ENCODE assay signal across 12 mouse cellular contexts in the genomic region with DNA sequence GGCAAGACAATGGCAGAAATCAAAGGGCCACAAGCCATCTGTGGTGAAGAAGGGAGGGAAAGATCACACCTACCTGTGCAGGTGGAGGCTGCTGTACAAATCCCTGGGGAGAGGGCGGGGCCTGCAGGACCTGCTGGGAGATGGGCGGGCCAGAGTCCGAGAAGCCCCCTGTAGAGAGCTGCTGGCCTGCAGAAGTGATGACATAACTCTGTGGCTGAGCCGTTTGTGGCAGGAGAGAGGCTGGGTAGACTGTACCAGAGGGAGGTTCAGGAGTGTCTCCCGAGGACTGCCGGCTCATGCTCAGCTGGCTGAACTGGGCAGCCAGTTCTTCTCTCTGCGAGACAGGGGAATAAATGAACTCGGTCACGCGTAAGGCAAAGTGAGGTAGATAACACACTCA.
DNase-seq lines count a peak whose midpoint lies in the region; ATAC-seq lines count a peak whose summit lies in the region.
"Had no signal": no experiment of that assay in that cellular context is flagged by ENCODE, and none has a peak within 500 bp of the region (broad histone marks: within the 10 kb centered on the region; RNA-seq: fewer than 3 reads in every experiment).

No protein-coding gene starts in this region.

- H3K4me2 ChIP-seq in midbrain, embryonic 13.5 days (replicated peaks), result no peak overlapping the region
- H3K4me2 ChIP-seq in midbrain, embryonic 14.5 days (ENCODE audit: low read length), result no peak overlapping the region
- H3K4me2 ChIP-seq in hindbrain, embryonic 13.5 days, result no peak overlapping the region
- no peak overlapping the region for H3K4me2 ChIP-seq in stomach, embryonic 16.5 days (ENCODE audit: low read depth, low read length)
- H3K4me2 ChIP-seq: neural tube, embryonic 13.5 days had no signal

- peaks cover 21% of the 10 kb centered on the region for H3K4me1 ChIP-seq in midbrain, embryonic 13.5 days (replicated peaks)
- H3K4me1 ChIP-seq in midbrain, embryonic 14.5 days (ENCODE audit: control insufficient read depth, insufficient read depth, low read length), result peaks cover 5% of the 10 kb centered on the region; the same call in 1 of the 2 replicates
- H3K4me1 ChIP-seq in hindbrain, embryonic 13.5 days (replicated peaks), result peaks cover 16% of the 10 kb centered on the region
- no peaks in the 10 kb centered on the region for H3K4me1 ChIP-seq in stomach, embryonic 16.5 days (ENCODE audit: control insufficient read depth, insufficient read depth, low read length)

- no peak overlapping the region; the same call in 1 of the 2 replicates for H3K27ac ChIP-seq in midbrain, embryonic 13.5 days
- H3K27ac ChIP-seq in midbrain, embryonic 14.5 days (replicated peaks; ENCODE audit: low read depth, low read length), result no peak overlapping the region
- H3K27ac ChIP-seq in hindbrain, embryonic 13.5 days, result peak overlapping the region; percentile 66
- no peak overlapping the region for H3K27ac ChIP-seq in stomach, embryonic 16.5 days (ENCODE audit: low read length)
- H3K27ac ChIP-seq: neural tube, embryonic 13.5 days had no signal

- H3K9me3 ChIP-seq in midbrain, embryonic 13.5 days, result no peaks in the 10 kb centered on the region
- H3K9me3 ChIP-seq in midbrain, embryonic 14.5 days (ENCODE audit: control insufficient read depth, low read length), result no peaks in the 10 kb centered on the region
- no peaks in the 10 kb centered on the region for H3K9me3 ChIP-seq in hindbrain, embryonic 13.5 days
- no peaks in the 10 kb centered on the region for H3K9me3 ChIP-seq in stomach, embryonic 16.5 days (replicated peaks; ENCODE audit: control insufficient read depth, low read length)
- H3K9me3 ChIP-seq: neural tube, embryonic 13.5 days had no signal

- 37% methylated on average over 10 of the region's 10 CpGs for WGBS in midbrain, embryonic 13.5 days
- WGBS in midbrain, embryonic 14.5 days, result 38% methylated on average over 10 of the region's 10 CpGs
- 30% methylated on average over 10 of the region's 10 CpGs for WGBS in hindbrain, embryonic 13.5 days
- 34% methylated on average over 10 of the region's 10 CpGs for WGBS in stomach, embryonic 16.5 days

- ATAC-seq in midbrain, embryonic 13.5 days, result peak; percentile 44; the same call in 1 of the 2 replicates
- no peak for ATAC-seq in midbrain, embryonic 14.5 days (ENCODE audit: low FRiP score, low TSS enrichment)
- ATAC-seq in hindbrain, embryonic 13.5 days (ENCODE audit: low FRiP score), result no peak
- ATAC-seq in stomach, embryonic 16.5 days (ENCODE audit: insufficient read depth, low FRiP score), result peak; percentile 50; the same call in 1 of the 2 replicates
- no peak for ATAC-seq in erythroblast, adult 5-6 weeks (replicated peaks; ENCODE audit: low FRiP score, poor library complexity, severe bottlenecking)

- 0 out of 2 replicates have a peak, but pooled peaks cover 9% of the 10 kb centered on the region for H3K36me3 ChIP-seq in midbrain, embryonic 13.5 days
- H3K36me3 ChIP-seq in midbrain, embryonic 14.5 days (ENCODE audit: control insufficient read depth, insufficient read depth, low read length), result 0 out of 2 replicates have a peak, but pooled peaks cover 2% of the 10 kb centered on the region
- peaks cover 19% of the 10 kb centered on the region for H3K36me3 ChIP-seq in hindbrain, embryonic 13.5 days
- H3K36me3 ChIP-seq in stomach, embryonic 16.5 days (ENCODE audit: control insufficient read depth, insufficient read depth, low read length), result no peaks in the 10 kb centered on the region

- no peak overlapping the region for H3K9ac ChIP-seq in midbrain, embryonic 13.5 days (replicated peaks)
- H3K9ac ChIP-seq in midbrain, embryonic 14.5 days (replicated peaks; ENCODE audit: low read length), result no peak overlapping the region
- H3K9ac ChIP-seq in hindbrain, embryonic 13.5 days, result no peak overlapping the region; the same call in 1 of the 2 replicates
- no peak overlapping the region for H3K9ac ChIP-seq in stomach, embryonic 16.5 days (ENCODE audit: low read length)
- H3K9ac ChIP-seq: neural tube, embryonic 13.5 days had no signal

- DNase-seq in cerebellum, adult 18-20 months, result peak; percentile 34 to 37
- DNase-seq in cerebellum, postnatal 4 days (ENCODE audit: low spot score in 2 of 2), result no peak
- DNase-seq in midbrain, embryonic 14.5 days, result no peak
- DNase-seq in ovary, adult 18-20 months (ENCODE audit: low spot score), result no peak
- DNase-seq: adrenal gland, postnatal 36 days; kidney, postnatal 10 days; lung, adult 2 months had no signal

- H3K4me3 ChIP-seq in midbrain, embryonic 13.5 days (replicated peaks), result no peak overlapping the region
- no peak overlapping the region for H3K4me3 ChIP-seq in midbrain, embryonic 14.5 days (replicated peaks; ENCODE audit: low read depth, low read length)
- no peak overlapping the region for H3K4me3 ChIP-seq in hindbrain, embryonic 13.5 days
- H3K4me3 ChIP-seq in stomach, embryonic 16.5 days (replicated peaks; ENCODE audit: low read length), result no peak overlapping the region
- H3K4me3 ChIP-seq: neural tube, embryonic 13.5 days had no signal

- H3K27me3 ChIP-seq in midbrain, embryonic 13.5 days, result peaks cover 10% of the 10 kb centered on the region
- no peaks in the 10 kb centered on the region for H3K27me3 ChIP-seq in midbrain, embryonic 14.5 days (ENCODE audit: control insufficient read depth, insufficient read depth, low read length)
- H3K27me3 ChIP-seq in hindbrain, embryonic 13.5 days, result peaks cover 14% of the 10 kb centered on the region
- H3K27me3 ChIP-seq in stomach, embryonic 16.5 days (ENCODE audit: control insufficient read depth, insufficient read depth, low read length), result 0 out of 2 replicates have a peak, but pooled peaks cover under 1% of the 10 kb centered on the region
- H3K27me3 ChIP-seq: neural tube, embryonic 13.5 days had no signal

Comparison
In these comparisons a context has a peak if more than half of its experiments do, and no peak if none do; other contexts are left out.
1. DNase-seq: peak in cerebellum, adult 18-20 months (2 of 2); none in cerebellum, postnatal 4 days (0 of 2), midbrain, embryonic 14.5 days (single experiment) and ovary, adult 18-20 months (single experiment).
2. ATAC-seq: peak in midbrain, embryonic 13.5 days (single experiment) and stomach, embryonic 16.5 days (single experiment); none in midbrain, embryonic 14.5 days (single experiment), hindbrain, embryonic 13.5 days (single experiment) and erythroblast, adult 5-6 weeks (single experiment).